1 mouse cellular context compared by ENCODE assay signal in genomic region chr2:70006492-70006891, GRCm38 (mm10).
TF ChIP-seq lines count a peak whose summit lies in the region.

No protein-coding gene starts in this region.

TF ChIP-seq in CH12.LX, 34 proteins besides CTCF, POLR2A, EP300 and RAD21 (continued from another document):
- TF ChIP-seq BHLHE40 (IDR thresholded peaks at IDR 0.05; ENCODE audit: low read depth, low read length) (no peak), USF1 (IDR thresholded peaks at IDR 0.05; ENCODE audit: low read depth, low read length) (no peak), IRF4 (IDR thresholded peaks at IDR 0.05; ENCODE audit: low read depth, low read length) (peak; percentile 65), TCF12 (IDR thresholded peaks at IDR 0.05; ENCODE audit: low read depth, low read length) (peak; percentile 51), ZMIZ1 (IDR thresholded peaks at IDR 0.05; ENCODE audit: low read depth, low read length) (no peak), SIN3A (IDR thresholded peaks at IDR 0.05; ENCODE audit: low read length) (no peak), POLR2AphosphoS2 (IDR thresholded peaks at IDR 0.05; ENCODE audit: low read depth, low read length) (no peak), ZC3H11A (IDR thresholded peaks at IDR 0.05; ENCODE audit: low read depth, low read length) (no peak), SMC3 (IDR thresholded peaks at IDR 0.05; ENCODE audit: low read depth, low read length) (no peak), RCOR1 (conservative IDR thresholded peaks at IDR 0.05; ENCODE audit: low read depth, low read length) (no peak), MAX (IDR thresholded peaks at IDR 0.05; ENCODE audit: low read length) (no peak)
